Mouse (Mus musculus): ENCODE data around the gene Rag2. TPM values are rescaled to one million over a fixed set of nuclear protein-coding genes. Genes with fewer than 3 reads are reported as not detected.

The Rag2 gene
- total RNA-seq (2015; ENCODE audit: low replicate concordance) (not detected in 2 replicates), total RNA-seq (2017; ENCODE audit: low replicate concordance) (0.14 and 1.0 TPM in 2 replicates)

DNA sequence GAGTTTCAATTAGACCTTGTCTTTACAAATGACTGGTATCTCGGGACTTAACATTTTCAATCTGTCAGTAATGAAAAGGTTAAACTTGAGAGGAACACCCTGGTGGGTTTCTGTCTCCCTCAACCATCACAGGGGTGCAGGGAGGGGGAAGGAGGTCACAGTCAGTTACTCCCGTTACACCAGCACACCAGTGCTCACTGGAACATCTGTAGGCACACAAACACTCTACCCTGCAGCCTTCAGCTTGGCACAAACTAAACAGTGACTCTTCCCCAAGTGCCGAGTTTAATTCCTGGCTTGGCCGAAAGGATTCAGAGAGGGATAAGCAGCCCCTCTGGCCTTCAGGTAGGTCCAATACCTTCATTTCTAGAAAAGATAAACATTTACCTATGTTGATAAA, at the start of gene Rag2:
Rag2 (plus strand) TSS at position 193 of the 400 bp plus-strand sequence.
- no peak for ATAC-seq (replicated peaks; ENCODE audit: low FRiP score, poor library complexity, severe bottlenecking)

DNA sequence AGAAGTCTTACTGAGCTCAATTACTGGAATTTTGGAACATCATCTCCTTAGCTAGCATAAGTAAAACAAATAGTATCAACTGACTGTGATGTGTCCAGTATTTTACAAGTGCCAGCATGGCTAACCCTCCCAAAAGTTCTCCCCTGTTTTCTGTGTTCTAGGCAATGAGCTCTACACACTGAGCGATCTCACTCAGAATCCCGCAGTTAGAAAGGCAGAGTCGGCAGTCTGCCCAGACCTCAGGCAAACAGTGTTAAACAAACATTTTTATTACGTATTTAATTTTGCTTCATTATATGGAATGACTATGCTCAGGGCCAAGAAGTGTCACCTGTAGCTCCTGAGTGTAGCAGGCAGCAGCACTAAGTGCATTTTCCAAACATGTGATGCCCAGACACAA, 47.3 kb upstream of the Rag2 start:
- no peak for ATAC-seq (replicated peaks; ENCODE audit: low FRiP score, poor library complexity, severe bottlenecking)

DNA sequence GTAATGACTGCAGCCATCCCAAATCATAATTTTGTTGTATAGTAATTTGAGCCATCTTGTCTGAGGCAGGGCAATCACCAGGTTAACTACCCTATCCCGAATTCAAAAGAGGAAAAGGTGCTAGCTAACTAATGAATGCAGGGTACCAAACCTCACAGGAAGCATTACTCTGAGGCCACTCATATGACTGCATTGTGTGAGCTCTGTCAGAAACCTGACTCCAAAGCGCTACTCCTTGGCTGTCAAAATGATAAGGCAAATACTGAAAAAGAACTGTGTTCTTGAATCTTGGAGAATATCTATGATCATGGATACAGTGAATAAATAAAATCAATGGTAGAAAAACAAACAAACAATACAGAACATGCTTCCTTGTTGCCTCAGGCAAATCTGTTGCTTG, 44.5 kb upstream of the Rag2 start:
- ATAC-seq (replicated peaks; ENCODE audit: low FRiP score, poor library complexity, severe bottlenecking): no peak

DNA sequence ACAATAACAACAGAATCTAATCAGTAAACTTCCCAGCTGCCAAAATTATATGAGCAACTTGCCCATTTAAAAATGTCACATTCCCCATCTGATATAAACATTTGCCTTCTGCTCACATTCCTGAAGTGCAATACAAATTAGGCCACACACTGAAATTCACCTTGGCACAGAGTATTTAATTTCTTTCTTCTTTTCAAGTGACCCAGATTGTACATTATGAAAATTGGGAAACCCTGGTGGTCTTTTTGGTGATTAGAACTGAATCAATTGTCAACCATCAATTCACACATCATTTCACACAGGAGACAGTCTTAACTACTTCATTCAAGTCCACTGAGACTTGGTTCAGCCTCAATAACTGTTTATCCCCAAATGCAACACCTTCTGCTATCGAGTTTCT, 44.1 kb upstream of the Rag2 start:
- no peak for ATAC-seq (replicated peaks; ENCODE audit: low FRiP score, poor library complexity, severe bottlenecking)

DNA sequence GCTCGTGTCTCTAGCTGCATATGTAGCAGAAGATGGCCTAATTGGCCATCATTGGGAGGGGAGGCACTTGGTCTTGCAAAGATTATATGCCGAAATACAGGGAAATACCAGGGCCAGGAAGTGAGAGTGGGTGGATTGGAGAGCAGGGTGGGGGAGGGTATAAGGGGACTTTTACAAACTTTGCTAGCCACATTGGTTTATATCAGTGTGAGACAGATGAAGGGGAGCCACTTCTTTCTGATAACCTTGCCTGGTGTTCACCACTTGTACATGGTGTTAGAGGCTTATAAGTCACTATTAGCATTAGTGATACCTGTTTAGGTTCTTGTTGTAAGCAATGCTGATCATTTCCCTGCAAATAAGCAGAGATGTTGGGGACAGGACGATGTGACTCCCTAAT, 43.5 kb upstream of the Rag2 start:
- ATAC-seq (replicated peaks; ENCODE audit: low FRiP score, poor library complexity, severe bottlenecking): no peak

DNA sequence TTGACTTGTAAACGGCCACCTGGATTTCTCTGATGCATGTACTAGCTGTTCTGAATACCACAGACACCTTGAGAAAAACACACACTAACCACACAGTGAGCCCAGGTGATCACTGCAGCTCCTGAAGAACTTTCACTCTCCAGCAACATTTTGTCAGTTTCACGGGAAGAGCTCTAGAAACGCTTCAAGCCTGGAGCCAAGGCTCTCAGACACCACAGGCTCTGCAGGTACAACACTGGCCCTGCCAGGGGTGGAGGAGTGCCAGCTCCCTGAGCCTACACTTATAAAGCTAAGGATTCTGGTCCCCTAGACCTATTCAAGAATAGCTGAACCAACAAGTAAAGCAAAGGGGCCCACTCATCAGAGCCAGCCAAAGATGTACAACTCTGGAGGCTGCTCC, 43.1 kb upstream of the Rag2 start:
- no peak for ATAC-seq (replicated peaks; ENCODE audit: low FRiP score, poor library complexity, severe bottlenecking)

DNA sequence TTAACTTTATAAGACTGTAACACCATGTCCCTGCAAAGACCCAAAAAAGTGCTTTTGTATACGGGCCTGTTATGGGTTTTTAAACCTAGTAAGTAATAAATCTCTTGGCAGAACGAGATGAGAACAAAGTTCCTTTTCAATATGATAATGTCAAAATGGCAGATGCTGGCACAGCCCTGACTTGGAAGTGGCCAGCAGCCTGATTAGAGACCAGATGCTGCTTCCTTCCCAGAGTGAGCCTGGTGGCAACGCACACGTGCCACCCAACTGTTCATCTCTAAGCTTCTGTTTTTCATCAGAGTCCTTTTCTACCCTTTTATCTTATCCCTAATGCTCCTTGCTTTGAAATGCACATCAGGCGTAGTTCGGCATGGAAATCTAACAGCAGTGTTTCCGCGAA, 33.2 kb upstream of the Rag2 start:
- no peak for ATAC-seq (replicated peaks; ENCODE audit: low FRiP score, poor library complexity, severe bottlenecking)

DNA sequence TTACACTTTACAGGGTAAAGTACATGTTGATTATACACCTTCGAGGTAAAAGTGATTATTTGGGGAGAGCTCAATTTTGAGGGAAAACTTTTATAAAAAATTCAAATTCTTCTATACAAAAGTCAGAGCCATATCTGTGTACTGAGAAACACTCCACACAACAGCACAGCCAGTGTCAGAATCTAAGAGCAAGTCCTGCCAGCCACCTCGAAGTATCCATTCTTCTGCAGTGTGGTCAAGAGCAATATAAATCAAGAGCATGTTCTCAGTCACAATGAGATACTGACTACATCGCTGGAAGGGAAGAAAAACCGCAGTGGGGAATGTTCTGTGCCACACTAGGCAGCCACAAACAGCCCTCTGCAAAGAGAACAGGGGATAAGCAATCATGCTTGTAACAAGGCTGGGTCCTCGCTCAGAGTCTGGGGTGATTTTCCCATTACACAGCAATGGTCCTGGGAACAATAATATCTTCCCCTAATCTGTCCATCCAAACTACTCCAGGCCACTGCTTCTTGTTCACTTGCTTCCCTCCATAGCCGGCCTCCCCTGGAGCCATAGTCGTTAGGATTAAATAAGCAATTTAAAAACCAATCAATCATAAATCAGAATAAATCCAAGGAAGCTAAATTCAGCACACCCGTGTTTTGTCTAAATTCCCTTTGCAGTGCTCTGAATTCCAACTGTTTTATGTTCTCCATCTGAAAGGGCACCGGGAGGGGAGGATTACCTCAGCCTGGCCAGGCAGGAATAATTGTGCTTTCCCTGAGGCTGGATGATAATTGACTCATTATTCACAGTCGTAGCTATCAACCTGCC, 32.3 kb upstream of the Rag2 start:
- no peak for ATAC-seq (replicated peaks; ENCODE audit: low FRiP score, poor library complexity, severe bottlenecking)

DNA sequence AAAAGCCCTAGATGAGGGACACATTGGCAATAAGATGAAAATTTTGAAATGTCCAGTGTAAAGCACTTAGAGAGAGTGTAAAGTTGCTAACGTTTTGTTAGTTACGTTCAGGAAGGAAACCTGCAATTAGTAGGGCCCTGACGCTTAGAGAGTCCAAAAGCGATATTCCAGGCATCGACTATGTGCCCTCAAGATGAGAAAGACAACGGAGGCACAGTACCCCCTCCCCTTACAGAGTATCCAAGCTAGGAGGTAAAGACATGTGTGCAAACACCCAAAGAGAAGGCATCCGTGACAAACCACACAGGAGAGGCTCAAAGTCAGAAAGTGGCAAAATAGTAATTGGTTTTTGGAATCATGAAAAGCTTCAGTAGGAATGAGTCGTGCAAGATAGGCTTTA, 31.6 kb upstream of the Rag2 start:
- ATAC-seq (replicated peaks; ENCODE audit: low FRiP score, poor library complexity, severe bottlenecking): no peak

DNA sequence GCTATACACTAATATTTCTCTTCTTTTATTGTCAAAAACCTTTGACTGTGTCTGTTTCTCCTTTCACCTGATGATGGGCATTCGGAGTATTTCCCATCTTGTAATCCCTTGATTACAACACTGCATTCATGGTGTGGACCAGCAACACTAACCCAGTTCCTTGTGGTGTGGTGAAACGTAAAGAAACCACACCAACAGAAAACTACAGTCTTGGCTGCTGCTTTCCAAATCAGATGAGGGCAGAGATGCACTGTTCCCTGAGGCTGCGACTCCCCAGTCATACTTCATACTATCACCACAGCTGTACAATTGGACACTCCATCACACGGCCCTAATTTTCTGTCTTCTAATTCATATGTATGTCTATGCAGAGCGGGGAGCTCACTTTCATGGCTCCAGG, 29.8 kb upstream of the Rag2 start:
- no peak for ATAC-seq (replicated peaks; ENCODE audit: low FRiP score, poor library complexity, severe bottlenecking)

DNA sequence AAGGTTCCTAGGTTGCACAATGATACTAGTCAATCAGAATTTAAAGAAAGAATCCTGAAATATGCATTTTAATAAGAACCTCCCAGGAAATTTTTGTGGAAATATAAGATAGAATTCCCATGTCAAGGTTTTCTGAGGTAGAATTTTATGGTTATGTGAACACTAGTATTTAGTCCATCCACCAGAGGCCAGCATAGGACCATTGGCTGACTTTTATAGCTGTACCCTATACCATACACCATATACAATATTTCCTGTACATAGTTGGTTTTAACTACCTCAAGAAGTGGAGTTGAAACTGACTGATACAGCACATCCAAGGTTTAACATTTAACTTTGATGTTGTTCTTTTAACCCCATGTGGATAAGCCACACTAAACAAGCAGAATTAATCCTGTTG, 27.3 kb upstream of the Rag2 start:
- ATAC-seq (replicated peaks; ENCODE audit: low FRiP score, poor library complexity, severe bottlenecking): no peak

DNA sequence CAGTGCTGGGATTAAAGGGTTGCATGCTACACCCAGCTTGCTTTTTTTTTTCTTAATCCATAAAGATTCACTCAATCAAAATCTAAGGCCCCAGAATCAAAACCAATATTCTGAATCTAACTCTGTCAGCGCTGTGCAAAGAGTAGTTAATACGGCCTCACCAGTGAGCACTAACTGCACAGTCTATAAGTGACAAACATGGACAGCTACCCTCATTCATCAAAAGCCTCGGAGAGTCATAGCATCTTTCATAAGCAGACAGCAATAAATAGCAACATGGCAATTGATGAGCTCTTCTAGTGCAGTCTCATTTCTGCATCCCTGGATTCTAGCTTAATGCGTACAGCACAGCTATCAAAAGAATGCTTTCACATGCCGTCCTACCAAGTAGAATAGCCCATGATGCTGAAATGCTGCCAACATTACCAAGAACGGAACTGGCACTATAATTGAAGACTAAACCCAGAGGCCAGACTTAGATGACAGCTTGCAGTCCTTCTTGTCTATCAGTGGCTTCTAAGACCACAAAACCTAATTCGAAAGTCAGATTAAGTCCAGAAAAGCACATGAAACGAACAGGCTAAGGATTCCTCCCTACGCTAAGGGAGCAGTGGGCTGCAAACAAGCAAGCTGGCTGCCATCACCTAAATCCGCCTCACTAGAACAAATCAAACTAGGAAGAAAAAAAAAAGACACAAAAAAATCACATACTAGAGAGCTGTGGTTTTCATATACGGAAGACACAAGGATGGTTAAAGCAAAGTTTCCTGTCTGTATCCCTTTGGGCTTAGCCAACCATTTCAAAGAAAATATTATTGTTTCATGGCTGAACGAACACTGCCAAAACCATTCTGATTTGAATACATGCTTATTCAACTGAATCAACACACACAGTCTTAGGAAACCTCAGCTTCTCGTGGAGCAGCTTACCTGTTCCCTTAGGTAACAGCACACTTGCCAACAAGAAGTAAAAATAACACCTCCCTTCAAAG, 26.0 kb upstream of the Rag2 start:
- no peak for ATAC-seq (replicated peaks; ENCODE audit: low FRiP score, poor library complexity, severe bottlenecking)

DNA sequence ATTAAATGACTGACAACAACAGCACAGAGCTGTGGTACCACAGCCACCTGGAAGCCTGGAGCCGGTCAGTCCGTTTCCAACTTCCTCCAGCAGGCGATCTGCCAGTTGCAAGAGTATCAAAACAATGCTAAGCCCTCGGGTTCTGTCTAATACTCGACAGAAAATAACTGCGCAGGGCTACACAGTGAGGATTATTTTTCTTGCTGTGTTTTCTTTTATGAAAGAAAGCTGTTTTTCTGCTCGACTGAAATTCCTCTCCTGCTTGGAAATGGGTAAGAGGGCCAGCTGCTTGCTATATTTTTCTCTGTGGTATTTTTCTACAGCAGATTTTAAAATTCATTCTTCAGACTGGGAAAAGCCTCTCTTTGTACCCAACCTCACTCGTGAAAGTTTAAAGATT, 23.8 kb upstream of the Rag2 start:
- no peak for ATAC-seq (replicated peaks; ENCODE audit: low FRiP score, poor library complexity, severe bottlenecking)

DNA sequence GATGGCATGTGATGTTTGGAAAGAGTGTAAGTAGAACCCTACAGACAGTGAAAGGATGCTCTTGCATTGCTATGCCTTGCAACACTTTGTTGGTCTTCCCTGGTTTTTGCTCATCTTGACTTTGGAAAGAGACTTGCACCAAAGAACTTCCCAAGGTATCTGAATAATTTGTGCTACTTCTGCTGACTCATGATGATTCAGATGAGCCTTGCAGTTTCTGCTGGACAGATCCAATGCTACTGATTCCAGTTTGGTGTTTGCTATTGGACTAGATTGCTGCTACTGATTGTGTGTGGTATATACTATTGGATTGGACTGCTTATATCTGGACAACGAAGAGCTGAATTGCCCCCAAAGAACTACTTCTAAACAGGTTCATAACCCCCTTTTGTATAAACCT, 21.4 kb upstream of the Rag2 start:
- ATAC-seq (replicated peaks; ENCODE audit: low FRiP score, poor library complexity, severe bottlenecking): no peak

DNA sequence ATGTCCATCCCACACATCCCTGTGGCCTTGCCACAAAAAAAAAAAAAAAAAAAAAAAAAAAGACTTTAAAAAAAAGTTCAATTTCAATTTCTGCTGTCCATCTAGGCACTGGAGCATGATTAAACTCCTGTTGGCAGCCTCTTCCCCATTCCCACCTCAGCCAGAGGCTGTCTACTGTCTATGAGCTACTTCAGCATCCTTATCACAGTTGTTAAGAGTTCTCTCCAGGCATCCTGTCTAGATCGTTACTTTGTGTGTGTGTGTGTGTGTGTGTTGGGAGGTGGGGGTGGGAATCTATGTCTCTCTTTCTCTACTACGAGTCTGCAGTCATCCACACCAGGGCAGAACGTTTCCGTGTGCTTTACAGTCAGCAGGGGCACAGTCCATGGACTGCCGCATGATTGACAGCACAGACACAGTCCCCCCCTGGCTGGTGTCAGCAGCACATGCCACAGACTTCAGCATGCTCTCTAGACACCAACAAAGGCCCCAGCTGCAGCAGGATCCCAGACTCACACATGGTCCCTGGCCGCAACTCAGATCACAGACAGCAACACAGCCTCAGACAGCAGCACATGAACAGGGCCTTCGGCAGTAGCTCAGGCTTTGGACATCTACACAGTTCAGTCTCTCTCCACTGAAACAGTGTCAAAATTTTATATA, 16.2 kb upstream of the Rag2 start:
- ATAC-seq (replicated peaks; ENCODE audit: low FRiP score, poor library complexity, severe bottlenecking): no peak

DNA sequence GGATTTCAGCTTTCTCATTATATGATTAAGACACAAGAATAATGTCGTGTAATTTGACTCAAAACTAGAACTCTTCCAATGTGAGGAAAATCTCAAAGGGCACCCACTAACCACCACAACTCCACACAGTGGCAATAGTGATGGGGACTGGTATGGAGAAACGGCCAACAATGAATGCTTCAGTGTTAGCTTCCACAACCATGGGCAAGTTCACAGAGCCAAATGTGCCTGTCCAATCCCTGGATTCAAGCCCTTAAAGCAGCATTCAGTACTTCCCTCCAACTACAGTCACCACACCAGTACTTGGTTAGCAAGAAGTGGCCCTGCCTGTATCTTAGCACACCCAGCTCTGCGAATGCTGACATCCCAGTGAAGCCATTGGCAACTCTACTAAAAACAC, 13.7 kb upstream of the Rag2 start:
- ATAC-seq (replicated peaks; ENCODE audit: low FRiP score, poor library complexity, severe bottlenecking): no peak

DNA sequence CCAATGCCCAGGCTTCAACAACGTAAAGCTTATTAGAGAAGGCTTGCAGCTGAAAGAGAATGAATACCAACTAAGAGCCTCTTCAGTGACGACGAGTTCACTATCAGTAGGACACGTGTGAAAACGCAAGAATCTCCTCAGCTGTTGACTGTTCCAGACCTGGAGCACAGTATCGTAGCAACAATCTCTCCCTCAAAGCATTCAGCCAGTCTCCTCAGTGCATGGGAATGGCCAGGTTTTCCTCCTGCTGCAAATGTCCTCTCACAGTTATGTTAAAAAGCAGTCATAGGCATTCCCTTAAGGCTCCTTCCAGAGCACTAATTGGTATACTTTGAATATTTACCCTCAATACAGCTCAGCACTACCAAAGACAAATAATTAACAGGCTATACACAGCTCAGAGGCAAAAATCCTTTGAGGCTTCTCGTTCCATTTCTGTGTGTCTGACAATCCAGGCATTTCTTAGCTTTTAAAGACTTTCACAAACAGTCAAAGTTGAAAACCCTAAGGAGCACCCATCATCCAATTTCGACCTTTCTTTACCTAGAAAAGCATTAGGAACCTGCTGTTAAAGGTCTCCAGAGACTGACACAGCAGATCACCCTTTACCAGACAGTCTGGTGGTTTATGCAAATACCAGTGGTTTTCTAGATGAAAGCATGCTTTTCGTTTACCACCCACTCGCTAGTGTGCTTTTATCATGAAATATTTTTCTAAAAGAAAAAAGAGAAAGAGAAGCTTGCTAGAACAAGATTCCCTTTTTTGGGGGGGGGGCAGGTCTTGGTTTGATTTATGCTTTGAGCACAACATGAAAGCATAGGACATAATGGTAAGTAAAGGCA, 8.8 kb upstream of the Rag2 start:
- no peak for ATAC-seq (replicated peaks; ENCODE audit: low FRiP score, poor library complexity, severe bottlenecking)

DNA sequence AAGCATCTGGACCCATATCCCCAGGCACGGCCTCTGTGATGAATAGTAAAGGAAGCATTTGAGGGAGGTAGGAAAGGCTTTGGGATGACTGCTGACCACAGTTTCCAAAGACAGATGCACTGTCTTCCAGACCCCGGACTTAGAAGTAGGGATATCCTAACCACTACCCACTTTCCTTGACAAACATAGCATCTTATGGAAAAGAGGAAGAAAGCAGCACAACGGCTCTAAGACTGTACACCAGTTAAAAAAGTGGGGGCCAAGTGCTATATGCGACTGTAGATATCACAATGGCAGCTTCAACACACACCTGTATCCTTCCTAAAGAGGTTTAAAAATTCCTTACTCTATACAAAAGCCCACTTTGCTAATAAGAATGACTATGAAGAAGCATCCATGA, 6.1 kb upstream of the Rag2 start:
- ATAC-seq (replicated peaks; ENCODE audit: low FRiP score, poor library complexity, severe bottlenecking): no peak

DNA sequence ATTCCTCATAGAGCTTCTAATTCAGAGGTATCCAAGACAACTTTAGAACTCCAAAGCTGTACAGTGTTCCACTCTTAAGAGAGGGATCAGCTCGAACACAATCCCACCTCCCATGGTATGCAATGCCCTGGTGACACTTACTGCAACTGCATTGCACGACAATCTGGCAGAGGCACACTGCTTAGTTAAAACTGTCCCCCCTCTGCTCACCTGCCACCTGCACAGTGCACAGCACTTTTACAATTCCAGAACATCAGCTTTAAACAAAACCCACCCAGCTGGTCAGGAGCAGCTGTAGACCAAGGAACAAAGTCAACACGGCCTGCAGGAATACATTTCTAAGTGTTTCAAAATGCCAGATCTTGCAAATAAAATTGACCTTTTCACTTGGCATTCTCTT, 3.6 kb upstream of the Rag2 start:
- ATAC-seq (replicated peaks; ENCODE audit: low FRiP score, poor library complexity, severe bottlenecking): no peak

DNA sequence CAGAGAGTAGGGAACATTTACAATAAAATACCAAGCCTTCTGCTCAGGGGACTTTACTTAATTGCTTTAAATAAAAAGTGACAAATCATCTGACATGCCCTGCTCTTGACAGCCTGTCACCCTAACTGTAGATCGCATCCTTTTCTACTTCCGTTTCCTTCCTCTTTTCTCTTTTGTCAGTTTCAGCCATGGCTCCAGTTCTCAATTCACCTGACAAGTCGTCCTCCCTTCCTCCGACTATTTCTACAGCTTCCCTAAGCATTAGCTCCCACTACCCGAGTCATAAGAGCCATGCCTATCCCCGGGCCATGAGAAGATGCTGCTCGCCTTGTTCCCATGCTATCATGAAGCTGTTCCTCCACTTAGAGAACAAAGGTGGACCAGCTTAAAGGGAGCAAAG, 2.9 kb upstream of the Rag2 start:
- no peak for ATAC-seq (replicated peaks; ENCODE audit: low FRiP score, poor library complexity, severe bottlenecking)

Data from erythroblast, adult 5-6 weeks (primary cell).